Mouse (Mus musculus): ENCODE data around the gene Exoc6b. TPM values are rescaled to one million over a fixed set of nuclear protein-coding genes. Genes with fewer than 3 reads are reported as not detected.

Exoc6b gene
- total RNA-seq, 1 experiment from 2014 or later: 55.0 TPM

DNA sequence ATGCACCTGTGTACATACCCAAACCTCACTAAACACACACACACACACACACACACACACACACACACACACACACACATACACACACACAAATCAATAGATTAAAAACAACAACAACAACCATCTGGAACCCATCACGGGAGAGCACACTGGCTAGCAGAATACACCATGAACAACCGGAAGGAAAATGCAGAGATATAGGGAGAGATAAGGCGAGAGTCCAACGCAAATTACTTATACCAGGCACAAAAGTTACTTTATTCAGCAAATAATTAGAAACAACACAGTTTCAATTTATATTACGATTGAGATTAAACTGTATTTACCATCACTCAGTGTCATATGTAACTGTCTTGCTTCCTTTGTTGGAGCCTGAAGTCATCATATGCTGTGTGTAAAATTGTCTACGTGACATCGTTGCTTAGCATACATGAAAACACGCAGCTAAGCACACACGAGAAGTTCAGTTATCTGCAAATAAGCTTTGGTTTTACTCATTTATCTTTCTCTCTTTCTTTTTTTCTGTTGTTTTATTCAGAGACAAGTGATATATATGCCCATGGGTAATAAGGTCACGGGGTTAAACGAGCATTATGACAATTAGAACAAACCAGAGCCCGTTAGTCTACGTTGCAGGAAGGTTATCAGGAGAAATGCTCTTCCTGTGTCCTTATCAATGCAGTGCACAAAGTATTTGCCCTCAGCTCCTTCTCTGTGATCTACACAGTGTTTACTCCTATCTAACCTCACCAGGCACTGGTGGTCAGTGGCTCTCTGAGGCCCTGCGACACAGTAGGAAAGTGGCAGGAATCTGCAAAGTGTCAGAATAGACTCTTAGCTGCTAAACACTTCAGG, 186.4 kb downstream of the Exoc6b start:
- DNase-seq: no peak

DNA sequence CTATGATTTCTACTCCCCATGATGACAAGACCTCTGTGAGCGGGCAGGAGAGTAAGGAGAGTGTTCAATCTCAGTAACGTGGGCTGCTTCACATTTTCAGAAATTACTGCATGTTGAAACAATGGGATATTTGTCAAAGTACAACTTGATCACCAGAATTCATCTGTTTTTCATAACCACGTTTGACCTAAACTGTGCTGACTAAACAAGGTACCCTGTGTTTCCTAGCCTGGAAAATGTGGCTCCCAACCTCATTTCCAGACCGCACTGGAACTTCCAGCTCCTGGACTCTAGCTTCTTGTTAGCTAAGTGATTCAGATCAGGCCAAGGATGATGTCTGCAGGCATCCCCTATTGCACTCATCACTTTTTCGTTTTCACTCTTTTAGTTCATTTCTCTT, 193.4 kb downstream of the Exoc6b start:
- DNase-seq: no peak

DNA sequence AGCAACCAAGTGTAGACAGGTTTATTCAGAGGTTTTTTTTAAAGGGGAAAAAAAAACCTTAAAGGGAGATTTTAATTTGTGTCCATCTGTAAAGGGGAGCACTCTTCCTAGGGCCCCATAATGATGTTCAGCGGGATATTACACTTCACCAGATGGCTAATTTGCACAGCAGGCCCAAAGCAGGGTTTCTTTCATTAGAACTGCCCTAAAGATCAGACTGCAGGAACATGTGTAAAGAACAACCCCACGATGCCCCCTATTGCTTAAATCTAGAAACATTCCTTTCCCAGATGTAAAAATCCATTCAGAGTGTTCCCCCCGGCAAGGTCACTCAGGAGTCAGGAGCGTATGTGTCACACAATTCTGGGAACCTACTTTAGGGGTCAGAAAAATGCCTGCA, 202.2 kb downstream of the Exoc6b start:
- no peak for DNase-seq

DNA sequence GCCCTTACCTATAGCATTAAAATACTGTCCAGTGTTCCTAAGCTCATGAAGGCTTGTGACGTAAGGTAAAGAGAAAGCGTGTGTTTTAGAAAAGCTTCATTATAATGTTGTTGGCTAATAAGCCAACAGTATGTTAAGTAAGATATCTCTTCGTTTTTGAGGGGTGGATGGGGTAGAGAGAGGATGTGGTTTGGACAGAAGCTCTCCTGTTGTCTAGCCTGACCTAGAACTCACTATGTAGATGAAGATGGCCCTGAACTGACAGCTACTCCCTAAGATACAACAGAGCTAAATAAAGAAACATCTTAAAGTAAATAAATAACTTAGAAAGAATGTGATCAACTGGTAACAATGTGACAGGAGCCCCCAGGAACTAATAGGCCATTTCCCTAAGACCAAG, 204.7 kb downstream of the Exoc6b start:
- DNase-seq: no peak

DNA sequence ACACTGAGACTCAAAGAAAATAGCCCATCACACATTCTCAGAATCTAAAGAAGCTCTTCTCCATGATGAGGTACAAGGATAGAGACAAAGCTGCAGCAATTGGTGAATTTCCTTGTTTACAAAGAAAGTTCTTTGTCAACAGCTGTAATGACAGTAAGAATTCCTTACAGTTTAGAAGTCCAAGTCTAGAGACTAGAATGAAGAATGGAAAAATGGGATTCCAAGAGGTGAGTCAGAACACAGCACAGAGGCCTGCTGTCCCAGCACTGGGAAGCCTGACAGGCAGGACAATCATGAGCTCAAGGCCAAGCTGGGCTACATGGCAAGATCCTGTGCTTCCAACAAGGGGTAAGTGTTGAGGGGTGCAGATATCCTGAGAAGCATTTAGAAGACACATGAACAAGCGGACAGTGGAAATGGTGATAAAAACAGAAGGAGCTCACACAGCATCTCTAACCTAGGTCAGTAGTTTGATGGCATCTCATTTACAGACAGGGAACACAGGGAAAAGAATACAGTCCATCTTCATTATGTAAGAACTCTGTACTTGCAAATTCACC, 205.4 kb downstream of the Exoc6b start:
- peak; percentile 5 for DNase-seq

DNA sequence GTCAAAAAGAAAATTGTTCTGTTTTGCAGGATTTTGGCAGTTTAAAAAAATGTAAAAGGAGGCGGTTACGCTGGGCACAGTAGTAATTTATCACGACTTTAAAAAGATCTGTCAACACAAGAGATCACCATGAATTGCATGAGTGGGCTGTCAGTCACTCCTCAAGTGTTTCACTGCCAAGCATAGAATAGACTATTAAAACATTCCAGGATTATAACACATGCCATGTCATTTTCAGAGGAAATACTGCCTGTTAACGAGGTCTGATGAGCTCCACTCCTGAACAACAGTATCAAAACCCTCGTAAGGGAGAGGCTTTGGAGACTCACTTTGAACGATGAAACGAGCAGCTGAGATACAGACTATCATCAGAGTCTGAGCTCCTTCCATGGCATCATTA, 223.6 kb downstream of the Exoc6b start:
- DNase-seq: no peak

DNA sequence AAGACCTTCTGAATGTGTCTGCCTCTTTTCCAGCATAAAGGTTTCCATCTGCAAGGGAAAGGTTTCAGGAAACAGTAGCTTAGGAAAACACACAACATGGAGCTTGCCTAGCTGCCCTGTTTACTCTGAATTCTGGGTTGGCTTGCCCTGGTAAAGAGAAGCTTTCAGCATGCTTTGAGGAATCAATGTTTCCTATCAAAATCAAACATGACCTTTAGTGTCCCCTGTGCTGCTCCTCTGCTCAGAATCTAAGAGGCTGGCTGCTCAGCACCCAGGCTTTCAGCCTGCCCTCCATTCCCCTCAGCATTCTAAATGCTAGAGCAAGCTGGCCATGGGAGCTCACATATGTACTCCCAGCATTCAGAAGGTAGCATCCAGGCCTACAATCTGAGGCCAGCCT, 228.2 kb downstream of the Exoc6b start:
- DNase-seq: no peak

DNA sequence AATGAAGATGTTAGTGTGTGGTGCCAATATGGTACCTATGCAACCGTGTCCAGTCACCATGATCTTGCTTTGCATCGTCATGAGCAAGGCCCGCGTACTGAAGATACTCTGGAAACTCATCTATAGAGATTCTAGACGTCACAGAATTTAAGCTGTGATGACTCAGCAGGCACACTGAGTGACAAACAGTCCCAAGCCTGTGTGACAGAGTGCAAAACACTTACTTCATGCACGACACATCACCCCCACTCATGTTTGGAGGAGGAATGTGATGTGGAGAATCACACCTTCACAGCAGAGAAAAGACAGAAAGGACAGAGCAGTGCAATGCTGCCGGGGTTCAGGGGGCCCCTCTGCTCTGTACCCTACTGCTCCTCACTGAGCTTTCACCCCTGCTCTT, 261.8 kb downstream of the Exoc6b start:
- no peak for DNase-seq

DNA sequence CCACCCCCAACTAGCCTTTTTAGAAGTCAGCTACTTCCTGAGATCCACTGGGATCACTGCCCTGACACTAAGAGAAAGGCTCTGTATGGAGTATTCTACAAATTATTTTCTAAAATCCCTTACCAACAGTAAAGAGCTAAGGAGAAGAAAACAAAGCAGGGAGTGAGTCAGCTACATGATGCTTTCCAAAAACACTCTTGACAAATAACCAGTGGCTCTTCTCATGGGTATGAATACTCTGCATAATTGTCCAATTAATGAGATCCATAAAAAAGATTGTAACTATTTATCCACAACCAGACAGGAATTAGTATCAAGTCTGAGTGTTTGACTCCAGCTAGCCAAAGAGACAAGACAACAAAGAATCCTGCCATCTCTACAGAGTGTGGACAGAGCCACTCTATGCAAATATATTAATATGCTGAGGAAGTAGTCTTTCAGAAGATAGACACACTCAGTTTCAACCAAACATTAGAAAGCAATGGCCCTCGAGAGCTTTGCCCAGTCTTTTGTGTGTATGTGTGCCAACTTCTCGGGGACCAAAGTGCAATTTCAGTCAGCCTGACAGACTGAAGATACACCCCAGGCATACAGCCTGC, 263.1 kb downstream of the Exoc6b start:
- DNase-seq: no peak

DNA sequence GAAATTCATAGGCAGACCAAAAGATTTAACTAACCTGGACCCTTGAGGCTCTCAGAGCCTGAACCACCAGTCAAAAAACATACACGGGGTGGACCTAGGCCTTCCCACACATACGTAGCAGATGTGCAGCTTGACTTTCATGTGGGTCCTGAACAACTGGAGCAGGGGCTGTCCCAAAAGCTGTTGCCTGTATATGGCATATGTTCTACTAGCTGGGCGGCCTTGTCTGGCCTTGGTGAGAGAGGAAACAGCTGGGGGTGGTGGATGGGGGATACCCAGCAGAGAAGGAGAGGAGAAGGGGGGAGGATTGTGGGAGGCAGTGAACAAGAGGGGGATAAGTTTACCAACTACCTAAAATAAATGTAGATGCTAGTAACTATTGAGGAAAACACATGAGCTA, 270.6 kb downstream of the Exoc6b start:
- no peak for DNase-seq

DNA sequence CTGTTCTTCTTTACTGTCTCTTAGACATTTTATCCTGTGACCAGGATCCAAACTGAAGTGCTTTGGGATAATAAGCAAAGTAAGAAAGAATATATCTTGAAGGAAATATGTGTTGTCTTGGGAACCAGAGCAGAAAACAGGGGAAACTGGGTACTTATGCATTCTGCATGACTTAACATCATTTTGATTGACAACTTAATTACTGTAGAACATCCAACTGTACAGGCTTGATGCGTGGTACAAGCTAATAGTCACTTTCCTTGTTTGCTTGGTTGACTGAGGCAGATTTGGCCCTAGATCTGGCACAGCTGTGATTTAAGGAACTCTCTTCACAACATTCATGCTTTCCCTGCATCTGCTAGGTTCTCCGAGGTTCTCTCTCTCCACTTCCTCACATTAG, 285.3 kb downstream of the Exoc6b start:
- DNase-seq: no peak

DNA sequence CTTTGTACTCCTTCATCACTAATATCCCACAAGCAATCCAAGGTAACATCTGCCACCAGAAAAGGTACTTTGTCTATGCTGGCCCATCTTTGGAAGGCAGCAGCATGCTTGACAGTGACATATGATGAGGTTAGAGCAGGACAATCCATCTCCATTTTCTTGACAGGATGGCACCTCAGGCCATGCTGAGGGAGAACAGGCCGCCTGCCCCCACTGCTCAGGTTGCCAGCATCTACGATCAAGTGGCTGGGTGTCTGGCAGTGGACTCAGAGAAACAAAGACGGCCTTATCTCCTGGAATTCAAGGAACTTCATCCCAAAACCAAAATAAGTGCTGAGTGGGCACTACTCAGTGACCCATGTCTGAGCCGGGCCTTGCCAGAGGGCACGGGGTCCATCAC, 289.3 kb downstream of the Exoc6b start:
- no peak for DNase-seq

DNA sequence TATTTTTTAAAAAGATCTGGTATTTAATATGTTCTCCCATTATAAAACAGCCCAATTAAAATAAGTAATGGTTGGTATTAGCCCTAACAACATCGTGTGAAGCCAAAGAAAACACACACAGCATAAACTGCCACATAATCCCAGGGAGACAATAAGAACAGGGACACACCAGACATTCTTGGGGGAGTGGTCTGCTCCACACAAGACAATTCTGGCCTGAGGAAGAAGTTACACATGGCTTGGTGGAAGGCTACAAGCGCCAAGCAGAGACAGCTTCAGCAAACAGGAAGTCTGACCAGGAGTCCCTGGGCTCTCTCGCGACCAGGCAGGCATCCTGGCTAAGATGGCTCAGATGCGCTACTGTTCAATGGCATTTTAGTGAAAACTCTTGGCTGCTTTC, 290.3 kb downstream of the Exoc6b start:
- no peak for DNase-seq

DNA sequence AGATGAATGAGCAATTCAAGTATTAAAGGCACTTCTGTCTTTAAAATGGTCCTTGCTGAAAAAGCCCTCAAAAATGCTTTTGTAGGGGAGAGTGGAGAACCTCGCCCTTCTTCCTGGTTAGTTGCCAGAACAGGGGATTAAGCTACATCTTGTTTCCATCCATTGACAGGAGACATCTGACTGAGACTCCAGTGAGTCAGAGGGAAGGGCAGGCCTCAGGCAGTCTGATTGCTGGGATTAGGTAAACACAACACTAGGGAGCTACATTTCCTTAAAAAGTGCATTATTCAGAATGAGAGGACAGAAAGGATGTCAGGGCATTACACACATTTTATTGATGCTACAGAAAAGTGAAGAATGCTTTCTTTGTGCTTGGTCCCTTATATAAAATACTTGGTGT, 293.4 kb downstream of the Exoc6b start:
- no peak for DNase-seq

DNA sequence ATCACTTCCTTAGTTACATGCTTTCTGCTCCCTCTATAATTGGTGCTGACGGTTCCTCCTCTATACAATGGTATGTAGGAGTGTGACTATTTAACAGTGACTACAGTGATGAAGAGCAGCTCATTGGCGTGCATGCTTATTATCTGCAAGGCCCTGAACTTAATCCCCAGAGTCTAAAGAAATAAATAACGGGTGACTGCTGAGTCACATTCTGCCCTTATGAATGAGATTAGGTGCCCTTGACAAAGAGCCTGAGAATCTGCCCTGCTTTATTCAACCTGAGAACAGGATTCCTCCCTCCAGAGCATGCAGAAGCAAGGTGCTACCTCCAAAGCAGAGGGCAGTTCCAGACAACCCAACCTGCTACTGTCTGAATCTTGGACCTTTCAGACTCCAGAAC, 314.0 kb downstream of the Exoc6b start:
- no peak for DNase-seq

DNA sequence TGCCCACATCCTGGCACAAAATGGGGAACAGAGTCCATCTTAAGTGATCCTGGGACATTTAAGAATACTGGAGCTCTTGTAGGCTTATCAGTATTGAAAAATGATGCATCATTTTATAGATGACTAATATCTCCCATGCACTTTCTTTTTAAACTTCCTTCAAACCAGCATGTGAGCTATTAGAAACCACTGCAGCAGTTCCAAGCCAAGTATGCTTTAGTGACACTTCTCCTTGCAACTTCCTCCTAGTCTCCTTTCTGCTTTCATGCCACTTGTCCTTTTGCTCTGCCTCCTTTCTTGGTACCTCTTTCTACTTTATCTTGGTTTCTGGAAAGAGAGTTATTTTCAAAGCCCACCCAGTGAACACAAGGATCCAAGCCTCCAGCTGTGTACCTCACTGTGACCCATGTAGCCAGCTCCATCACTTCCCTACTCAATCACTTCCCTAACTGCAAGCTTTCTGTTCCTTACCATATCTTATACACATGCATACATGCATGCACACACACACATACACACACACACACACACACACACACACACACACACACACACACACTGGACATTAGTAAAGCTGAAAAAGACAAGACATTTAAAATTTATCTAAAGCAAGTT, 316.4 kb downstream of the Exoc6b start:
- DNase-seq: no peak

DNA sequence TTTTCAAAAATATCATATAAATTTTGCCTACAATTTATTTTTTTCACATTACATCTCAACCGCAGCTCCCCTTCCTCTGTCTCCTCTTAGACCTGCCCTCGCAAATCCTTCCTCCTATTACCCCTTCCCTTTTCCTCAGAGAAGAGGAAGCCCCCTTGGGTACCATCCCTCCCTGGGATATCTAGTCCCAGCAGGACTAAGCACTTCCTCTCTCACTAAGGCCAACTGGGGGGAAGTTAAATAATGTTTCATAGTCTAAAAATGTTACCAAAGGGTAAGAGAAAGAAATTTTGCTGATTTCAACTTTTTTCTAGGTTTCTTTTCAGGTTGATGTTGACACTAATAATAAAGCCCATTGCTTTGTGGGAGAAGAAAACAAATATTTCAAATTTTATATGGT, 317.9 kb downstream of the Exoc6b start:
- no peak for DNase-seq

DNA sequence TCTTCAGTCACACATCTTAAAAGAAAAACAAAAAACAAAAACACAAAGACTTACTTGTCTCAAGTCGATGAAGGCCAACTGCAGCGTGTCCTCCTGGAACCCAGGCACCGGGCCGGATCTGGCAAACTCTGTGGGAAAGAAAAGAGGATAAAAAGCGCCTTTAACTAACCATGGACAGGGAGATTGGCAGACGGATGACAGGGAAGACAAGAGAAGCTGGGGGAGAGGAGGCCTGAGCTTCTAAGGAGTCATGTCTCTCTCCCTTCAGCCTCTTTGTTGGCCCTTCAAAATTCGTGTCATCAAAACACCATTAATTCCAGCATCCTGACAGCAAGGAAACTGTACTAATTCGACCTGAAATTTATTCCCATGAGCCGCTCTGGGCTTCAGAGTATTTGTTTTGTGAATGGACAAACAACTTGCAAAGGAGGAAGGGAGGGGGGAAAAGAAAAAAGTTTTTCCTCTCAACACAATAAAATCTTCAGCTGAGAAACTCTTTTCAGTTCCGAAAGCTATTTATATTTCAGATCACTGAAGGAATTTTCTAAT, 322.4 kb downstream of the Exoc6b start:
- DNase-seq: no peak

DNA sequence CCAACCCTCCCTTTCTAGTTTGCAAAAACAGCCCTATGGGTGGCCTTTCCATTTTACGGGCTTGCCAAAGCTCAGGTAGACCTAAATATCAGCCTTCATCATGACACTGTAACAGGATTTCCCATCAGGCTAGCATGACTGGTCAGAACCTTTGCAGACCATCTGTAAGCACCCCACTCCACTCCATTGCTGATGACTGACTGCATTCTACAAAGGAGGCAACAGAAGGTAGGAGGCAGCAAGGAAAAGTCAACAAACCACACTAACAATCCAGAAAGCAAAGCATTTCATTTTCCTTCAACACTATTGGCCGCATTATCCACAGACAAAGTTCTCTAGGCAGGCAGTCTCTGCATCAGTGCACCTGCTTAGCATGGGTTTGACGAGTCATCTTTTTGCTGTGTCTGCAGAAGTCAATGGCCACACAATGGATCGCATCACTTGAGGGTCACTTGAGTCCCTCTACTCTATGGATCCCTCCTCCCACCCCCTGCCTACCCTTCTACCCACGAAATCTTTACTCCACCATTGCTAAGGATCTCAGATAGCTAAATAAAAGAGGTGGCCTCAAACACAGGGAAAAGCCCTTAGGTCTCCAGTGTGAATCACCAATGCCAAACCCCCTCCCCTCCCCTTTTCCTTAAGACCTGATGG, 323.0 kb downstream of the Exoc6b start:
- DNase-seq: no peak

DNA sequence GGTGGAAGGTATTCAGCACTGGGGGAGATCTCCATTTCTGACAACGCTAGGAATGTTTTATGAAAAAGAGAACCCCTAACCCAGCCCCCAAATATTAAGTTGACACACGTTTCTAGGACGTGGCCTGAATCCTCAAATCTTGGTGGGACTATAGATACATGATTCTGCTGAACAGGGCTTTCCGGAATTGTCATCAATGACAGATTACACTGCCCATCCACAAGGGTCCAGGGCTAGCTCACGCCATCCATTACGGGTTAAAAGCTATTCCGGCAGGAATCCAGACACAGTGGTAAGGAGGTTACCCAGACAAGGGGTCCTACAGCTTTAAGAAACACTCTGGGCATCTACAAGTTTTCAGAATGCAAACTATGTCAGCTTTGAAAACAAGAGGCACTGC, 323.7 kb downstream of the Exoc6b start:
- no peak for DNase-seq

DNA sequence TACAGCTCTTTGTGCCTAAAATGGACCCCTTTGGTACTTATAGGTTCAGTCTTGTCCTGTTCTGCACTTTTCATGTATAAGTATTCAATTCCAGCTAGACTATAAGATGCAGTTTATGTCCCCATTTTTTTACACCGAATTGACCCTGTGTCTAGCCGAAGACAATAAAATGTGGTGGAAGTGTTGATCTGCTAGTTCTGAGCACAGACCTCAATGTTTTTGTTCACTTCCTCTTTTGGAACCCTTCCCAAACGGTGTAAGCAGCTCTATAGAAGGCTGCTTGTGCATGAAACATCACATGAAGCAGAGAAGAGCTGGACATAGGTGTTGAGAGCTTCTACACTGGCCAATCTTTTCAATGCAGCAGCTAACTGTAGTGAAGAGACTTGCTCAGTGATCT, 327.1 kb downstream of the Exoc6b start:
- DNase-seq: no peak

DNA sequence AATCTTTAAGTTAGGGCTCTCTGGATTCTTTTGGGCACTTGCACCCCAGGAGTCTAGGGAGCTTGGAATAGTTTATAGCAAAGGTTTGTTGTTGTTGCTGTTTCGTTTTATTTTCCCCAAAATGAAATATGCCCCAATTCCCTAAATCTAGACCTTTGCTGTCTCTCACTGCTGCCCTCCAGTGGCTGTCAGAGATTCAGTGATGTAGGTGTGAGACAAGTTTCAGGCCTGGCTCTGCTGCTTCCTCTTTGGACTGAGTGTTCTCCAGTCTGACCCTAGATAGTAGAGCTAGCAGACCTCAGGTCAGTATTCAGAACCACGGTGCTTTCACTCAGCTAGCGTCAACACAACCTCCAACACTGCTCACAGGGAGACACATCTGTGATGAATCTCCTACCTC, 332.4 kb downstream of the Exoc6b start:
- peak; percentile 53 for DNase-seq

DNA sequence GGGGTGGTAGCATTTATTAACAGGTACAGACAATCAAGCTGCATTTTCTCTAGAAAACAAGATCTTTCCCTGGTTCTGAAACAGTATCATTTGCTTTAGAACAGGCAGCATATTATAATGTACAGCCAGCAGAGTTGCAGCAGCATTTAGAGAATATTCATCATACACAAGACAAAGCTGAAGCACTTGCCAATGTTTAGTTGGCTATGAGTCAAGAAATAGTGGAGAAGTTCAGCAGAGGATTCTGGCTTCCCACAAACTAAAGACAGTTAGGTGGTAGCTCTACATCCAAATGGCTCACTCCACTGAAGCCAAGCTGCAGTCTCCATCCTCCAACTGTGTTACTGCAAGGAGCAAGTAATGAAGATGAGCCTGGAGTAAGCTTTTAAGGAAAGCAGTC, 342.4 kb downstream of the Exoc6b start:
- no peak for DNase-seq
